Mouse (Mus musculus): ENCODE measurements around the gene St6gal1.

GRCm38 (mm10) chr16:23294236-23294635 lies 69.7 kb downstream of the St6gal1 start:
- TF ChIP-seq CTCF (IDR thresholded peaks at IDR 0.05; ENCODE audit: control insufficient read depth, insufficient read depth, low read length) (no peak), POLR2A (IDR thresholded peaks at IDR 0.05; ENCODE audit: borderline replicate concordance, control insufficient read depth, low read depth, low read length) (no peak)

All from bone marrow, adult 2 months (tissue).